Mouse (Mus musculus) testis, adult 2 months (tissue): ENCODE measurements around the gene Pdhb.

Source experiments
- CTCF ChIP-seq: fragments of 200-500 bp; IDR thresholded peaks from 2 replicates; pipeline ENCODE4 v1.5.1; 2012; ENCODE audit warnings: low read depth, mild to moderate bottlenecking, inconsistent platforms, low read length, moderate library complexity; ENCODE audit not compliant: control insufficient read depth, insufficient read depth, insufficient replicate concordance
- POLR2A ChIP-seq: fragments of 200-500 bp; IDR thresholded peaks from 2 replicates; pipeline ENCODE4 v1.6.1; 2012; ENCODE audit warnings: low read depth, mild to moderate bottlenecking, inconsistent platforms, low read length, moderate library complexity; ENCODE audit not compliant: control insufficient read depth

DNA sequence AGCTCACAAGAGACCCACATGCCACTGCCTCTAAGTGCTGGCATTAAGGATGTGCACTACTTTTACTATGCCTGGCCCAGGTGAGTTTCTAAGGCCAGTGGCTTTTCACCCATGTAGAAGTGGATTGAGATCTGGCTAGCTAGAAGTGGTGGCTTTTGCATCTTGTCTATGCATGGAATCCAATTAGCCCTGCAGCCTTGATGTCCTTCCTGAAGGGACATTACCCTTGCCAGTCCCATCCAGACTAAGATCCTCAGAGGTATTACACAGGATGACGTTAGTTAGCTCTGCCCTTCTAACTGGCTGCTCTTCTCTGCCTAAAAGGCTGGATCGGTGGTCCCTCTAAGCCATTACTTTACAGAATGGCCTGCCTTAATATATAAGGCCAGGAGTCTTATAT, 40.2 kb upstream of the Pdhb start:
- TF ChIP-seq POLR2A = no peak
- no peak for TF ChIP-seq CTCF
